Mouse (Mus musculus) CD4-positive, CD25-positive, alpha-beta regulatory T cell, adult 9 weeks (primary cell): ENCODE results near the gene Fpr1. TPM values are rescaled to one million over a fixed set of nuclear protein-coding genes. Genes with fewer than 3 reads are reported as not detected.

ENCODE experiments used
- polyA plus RNA-seq: library from polyadenylated mRNA; unstranded; fragments of 100-300 nt; shearing (Covaris generic); gene quantifications from one replicate; pipeline ENCODE4 v1.2.1, GENCODE M21; 2017

Gene Fpr1
- 0.48 TPM for polyA plus RNA-seq

GRCm38 (mm10) chr17:17883840-17884239, at the start of gene Fpr1:
Gene Fpr1, minus strand, starts transcription at chr17:17883940.

GRCm38 (mm10) chr17:17887774-17888248, 4.1 kb upstream of the Fpr1 start, which contains the start of the genes Fpr2 and Fpr3:
Gene Fpr2, plus strand, starts transcription at chr17:17887824.
Gene Fpr3, plus strand, starts transcription at chr17:17887852.

DNA sequence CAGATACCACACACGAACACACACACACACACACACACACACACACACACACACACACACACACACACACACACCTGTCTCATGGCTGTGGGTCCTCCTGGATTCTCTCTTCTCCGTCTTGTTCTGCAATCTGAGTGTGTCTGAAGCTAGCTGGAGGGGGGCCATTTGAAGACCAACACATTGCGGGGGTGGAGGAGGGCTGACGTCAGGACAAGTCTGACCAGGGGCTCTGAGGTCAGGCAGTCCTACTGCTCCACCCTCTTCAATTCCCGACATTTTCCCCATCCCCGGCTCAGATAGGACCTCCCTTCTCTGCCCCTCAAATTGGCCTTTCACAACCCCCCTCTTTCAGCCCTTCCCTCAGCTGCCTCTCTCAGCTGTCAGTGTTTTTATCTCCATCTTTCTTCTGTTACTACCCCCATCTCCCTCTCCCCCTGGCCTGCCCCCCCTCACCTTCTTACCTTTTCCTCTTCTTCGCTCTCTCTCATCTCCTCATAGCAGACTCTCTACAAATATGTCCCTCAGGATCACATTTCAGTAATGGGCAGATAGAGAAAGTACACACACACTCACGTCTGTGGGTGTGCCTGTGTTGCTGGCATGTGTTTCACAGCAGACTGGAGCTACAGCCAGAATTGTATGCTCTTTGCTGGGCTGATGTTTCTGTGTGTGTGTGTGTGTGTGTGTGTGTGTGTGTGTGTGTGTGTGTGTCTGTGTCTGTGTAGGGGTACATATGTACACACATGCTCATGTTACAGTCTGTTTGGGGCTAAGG, 28.5 kb downstream of the Fpr1 start, which contains the start of gene Has1:
TSS of gene Has1 (minus strand) at position 142 of the 775 bp plus-strand sequence.

GRCm38 (mm10) chr17:17826751-17827657, 56.7 kb downstream of the Fpr1 start, which contains the start of gene Spaca6:
Gene Spaca6, plus strand, starts transcription at chr17:17827158.

Other genes with a start within 250 kb of the Fpr1 start
- gene Vmn2r90, start 180.2 kb downstream of the Fpr1 start, polyA plus RNA-seq, result not detected
- 3.6 TPM for gene Spaca6, start 56.8 kb downstream of the Fpr1 start, polyA plus RNA-seq
- not detected for gene Has1, start 28.7 kb downstream of the Fpr1 start, polyA plus RNA-seq
- gene Fpr2, start 3.9 kb upstream of the Fpr1 start, polyA plus RNA-seq, result not detected
- not detected for gene Fpr3, start 3.9 kb upstream of the Fpr1 start, polyA plus RNA-seq
- gene Fpr-rs4, start 137.8 kb upstream of the Fpr1 start, polyA plus RNA-seq, result not detected
- not detected for gene Vmn2r124, start 165.5 kb upstream of the Fpr1 start, polyA plus RNA-seq
- not detected for gene Vmn2r91, start 201.1 kb upstream of the Fpr1 start, polyA plus RNA-seq